Mouse (Mus musculus): Measurements from ENCODE around the gene Mtmr3. TPM values are rescaled to one million over a fixed set of nuclear protein-coding genes. Genes with fewer than 3 reads are reported as not detected.

Gene Mtmr3
- total RNA-seq, 2 experiments from 2014 or later, result 36.5 to 41.4 TPM

DNA sequence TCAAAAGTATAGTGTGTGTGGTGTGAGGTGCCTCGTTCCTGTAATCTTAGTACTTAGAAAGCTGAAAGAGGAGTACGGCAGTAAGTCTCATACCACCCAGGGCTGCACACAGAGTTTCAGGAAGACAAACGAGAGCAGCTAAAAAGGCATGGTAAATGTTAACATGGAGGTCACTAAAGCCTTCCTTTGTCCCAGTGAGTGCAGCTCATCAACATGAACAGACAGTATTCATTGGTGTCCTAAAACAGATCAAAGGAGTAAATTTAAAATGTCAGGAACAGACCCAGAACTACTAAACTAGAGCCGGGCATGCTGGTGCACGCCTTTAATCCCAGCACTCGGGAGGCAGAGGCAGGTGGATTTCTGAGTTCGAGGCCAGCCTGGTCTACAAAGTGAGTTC is 75.7 kb downstream of the Mtmr3 start:
- no peak for DNase-seq

DNA sequence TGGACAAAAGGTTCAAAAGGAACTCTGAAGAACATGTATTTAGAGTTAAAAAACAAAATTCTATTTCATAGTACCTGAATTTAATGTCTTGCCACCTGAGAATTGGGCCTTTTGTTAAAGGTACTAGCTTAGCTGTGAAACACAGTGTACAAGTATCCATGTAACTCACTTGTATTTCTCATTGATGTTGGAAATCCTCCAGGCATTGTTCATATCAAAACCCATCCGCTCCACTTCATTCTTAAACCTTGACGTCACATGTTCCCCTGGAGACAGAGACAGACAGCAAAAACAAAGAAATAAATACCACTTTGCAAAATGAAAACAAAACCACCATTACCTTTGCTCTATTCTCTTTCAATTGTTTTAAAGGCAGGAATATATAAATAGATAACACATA is 87.2 kb downstream of the Mtmr3 start:
- DNase-seq, result no peak

DNA sequence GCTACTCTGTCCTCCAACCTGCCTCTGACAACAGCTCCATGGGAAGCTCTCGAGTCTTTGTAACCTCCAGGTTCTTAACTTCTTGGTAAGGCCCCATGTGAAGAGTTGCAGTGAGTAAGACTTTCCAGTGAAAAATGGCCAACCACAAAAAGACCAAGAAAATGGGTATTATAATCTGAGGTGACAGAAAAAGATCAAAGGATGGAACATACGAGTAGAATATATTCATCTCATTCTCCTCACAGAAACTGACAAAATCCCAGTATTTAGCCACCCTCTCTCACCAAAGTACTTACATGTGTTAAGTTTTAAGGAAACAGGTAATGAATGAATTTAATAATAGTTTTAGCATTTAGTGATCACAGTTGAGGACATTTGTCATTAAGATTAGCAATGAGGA is 88.2 kb downstream of the Mtmr3 start:
- DNase-seq, result no peak

DNA sequence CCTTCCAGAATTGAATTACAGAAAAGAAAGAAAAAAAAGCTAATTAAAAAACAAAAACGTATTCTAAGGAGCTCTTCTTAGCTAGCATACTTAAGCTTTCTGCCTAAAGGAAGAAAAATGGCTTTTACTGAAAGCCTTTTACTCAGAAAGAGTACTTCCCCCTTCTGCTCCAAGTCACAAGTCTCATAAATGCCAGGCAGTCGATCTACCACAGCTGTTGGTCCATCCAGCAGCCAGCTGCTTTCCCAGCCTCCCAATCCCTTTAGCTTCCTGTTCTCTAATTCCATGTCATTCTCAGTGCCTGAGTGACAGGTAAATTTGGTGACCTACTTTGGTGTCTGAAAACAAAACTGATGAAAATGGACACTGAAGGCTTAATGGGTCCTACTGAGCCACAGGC is 92.5 kb downstream of the Mtmr3 start:
- DNase-seq, result no peak

DNA sequence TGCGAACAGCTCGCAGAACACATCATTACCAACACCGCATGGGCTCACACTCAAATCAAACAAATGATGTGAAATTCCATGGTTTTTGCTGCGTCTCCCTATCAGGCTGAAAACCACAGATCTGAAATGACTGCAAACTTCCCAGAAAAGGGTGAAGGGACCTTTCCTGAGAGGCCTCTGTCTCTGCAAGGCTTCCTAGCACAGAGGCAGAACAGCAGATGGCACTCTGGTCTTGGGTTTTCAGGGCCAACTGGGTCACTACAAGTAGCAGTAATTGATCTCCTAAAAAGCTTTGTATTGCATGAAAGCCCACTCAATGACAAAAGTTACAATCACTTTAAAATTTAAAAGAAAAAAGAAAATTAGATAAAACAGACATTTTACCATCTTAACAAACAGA is 93.8 kb downstream of the Mtmr3 start:
- DNase-seq, result no peak

DNA sequence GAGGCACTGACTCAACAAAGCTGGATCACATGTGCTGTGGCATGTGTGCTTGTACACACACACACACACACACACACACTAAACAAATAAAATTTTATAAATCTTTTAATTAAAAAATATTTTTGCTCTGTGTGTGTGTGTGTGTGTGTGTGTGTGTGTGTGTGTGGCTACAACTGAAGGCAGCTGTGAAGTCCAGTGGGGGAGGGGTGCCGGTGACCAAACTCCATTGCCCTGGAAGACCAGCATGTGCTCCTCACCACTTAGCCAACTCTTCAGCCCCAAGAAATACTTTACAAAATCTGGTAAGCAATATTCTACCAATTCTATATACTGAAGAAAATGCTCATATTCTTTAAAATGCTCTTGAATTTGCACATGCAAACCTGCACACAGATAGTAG is 94.4 kb downstream of the Mtmr3 start:
- DNase-seq, result no peak

DNA sequence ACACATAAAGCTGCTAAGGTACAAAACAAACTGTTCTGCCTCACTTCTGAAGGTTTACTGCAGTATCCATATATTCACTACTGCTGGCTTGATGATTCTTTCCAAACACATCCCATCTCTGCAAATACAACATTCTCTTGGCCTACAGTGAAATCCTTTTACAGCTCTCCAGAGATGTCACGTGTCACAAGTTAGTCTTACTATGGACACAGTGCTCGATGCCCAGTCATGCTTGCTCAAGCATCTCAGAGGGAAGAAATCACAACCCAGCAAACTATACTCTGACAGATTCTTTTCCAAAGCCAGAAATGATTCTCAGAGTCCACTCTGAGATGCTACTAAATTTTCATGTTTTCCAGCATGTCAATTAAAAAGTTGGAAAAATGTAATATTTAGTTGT is 95.2 kb downstream of the Mtmr3 start:
- DNase-seq, result no peak

DNA sequence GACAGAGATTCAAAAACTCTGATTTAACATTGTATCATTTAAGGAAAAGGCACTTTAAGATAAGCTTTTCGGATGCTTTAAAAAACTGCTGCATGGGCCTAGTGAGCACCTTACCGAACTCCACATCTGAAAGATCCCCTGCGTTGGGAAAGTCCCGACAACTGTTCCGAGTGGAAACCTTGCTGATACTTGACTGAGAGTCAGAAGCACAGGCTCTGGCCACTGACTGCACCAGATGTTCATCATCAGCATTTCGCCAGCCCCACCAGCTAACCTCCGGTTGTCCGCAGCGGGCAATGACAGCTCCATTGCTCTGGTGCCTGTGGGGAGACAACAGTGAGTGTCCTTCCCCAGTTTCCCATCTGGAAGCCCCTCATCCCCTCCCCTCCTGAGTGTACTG is 95.9 kb downstream of the Mtmr3 start:
- DNase-seq, result no peak

DNA sequence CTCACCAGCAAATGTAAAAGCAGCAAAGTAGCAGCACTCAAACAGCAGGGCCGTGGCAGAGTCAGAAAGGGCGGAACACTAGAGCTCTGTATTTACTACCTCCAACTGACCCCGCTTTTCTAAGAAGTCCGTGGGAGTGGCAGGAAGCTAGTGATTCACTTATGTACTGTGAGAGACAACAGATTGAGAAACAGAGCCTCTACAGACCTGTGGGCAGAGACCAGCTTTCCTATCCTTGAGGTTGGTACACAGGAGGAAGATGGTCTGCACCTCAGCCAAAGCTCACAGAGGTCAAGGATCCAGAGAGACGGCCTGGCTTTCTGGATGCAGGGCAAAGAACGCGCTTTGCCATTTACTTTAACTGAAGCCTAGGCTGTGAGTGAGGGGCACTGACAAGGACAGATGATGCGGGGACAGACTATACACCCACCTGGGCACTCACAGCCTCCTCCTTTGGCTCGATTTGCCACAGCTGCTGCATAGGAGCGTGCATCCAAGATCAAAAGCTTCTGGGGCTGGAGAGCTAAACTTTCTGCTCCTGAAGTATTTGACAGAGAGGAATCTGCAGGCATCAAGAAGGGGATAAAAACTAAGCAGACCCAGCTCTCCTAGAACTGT is 97.1 kb downstream of the Mtmr3 start:
- no peak for DNase-seq

DNA sequence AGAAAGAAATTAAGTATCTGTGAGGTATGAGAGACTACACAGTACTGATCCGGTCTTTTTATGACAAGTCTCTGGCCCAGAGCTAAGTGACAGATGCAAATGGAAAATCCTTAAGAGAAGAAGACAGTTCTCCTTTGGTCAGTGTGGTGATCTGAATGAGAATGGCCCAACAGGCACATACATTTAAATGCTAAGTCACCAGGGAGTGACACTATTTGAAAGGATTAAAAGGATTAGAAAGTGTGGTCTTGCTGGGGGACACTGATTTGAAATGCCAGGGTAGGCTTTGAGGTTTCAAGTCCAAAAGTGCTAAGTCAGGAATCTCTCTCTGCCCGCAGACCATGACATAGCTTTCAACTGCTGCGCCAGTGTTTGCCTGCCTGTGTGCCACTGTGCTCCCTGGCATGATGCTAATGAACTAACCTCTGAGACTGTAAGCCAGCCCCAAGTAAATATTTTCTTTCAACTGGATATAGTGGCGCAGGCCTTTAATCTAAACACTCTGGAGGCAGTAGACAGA is 99.6 kb downstream of the Mtmr3 start:
- DNase-seq, result no peak

DNA sequence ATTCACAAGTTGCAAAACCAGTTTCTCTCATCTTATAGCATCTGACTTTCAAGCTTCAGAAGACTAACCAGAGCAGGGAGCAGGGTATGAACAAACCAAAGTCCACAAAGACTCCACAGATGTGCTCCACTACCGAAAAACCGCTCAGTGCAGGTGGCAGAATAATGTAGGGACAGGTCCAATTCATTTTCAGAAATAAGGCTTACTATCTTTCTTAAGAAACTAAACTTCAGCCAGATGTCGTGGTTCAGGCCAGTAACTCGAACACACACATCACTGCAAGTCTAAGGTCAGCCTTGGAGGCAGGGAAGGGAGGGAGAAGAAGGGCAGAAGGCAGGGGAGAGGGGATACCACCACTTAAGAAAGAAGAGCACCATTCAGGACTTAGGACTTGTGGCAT is 105.5 kb downstream of the Mtmr3 start:
- no peak for DNase-seq

DNA sequence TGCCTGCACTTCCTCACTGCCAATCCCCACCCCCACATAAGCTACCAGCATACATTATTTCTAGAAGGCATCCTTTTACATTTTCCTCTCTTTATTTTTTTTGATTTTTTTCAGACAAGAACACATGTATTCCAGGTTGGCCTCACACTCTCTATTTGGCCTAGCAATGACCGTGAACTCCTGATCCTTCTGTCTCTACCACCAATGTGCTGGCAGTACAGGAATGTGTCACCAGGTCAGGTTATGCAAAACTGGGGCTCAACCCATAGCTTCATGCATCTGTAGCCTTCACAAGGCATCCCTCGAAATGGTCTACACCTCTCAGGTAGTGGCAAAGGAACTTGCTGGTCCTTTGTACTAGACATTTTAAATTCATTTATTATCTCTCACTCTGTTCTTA is 105.9 kb downstream of the Mtmr3 start:
- DNase-seq, result no peak

DNA sequence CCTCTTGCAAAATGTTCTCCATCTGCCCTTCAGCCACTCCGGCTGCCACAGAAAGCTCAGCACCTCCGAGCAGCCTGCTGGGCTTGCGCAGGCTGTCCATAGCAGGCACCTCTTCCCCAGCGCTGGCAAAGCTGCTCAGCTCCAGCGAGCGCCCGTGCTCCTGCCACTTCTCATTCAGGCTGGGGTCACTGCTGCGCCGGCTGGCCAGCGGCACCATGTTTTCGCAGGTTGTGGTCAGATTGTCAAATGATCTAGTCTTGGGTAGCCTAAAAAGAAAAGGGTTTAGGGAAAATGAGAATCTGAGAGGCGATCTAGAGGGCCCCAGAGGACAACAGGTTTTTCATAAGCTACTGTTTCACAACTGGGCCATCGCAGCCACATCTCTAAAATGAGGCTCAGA is 106.3 kb downstream of the Mtmr3 start:
- DNase-seq, result no peak

DNA sequence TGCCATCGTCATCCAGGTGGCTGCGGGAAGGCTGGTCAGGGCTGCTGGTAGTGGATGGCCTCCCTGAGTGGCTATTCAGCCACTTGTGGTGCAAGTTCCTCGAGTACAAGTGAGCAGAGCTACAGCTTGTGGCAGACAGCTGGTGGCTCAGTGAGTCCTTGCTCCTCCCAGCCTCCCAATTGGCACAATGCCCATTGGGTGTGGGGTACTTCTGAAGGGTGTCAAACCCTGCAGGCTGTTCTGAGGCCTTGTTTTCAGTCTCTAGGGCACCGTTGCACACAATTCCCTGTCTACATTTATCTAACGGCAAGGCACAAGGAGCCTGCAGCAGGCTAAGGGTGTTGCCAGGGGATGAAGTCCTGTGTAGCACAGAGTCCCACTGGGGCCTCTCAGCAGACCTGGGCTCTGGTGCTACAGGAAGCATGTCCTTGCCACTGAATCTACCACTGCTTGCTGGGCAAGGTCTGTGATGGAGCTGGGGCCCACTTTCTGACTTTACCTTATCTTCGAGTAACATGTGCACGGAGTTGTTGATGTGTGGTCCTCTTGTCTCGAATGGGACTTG is 107.2 kb downstream of the Mtmr3 start:
- DNase-seq, result no peak

DNA sequence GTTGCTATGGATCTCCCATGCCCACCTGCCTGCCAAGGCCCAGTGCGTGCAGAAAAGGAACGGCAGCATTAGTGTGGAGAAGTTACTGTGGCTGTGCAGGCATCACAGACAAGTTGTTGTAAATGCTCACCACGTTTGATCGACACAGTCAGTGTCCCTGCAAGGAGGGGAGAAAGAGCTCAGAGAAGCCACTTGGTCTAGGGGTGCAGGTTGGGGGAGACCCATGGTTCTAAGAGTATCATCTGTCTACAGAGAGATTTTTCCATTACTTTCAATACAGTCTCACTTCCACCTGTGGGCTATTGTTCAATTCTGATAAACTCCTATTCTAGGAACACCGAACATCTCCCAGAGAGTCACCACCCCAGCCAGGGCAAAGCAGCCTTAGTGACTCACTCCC is 110.1 kb downstream of the Mtmr3 start:
- no peak for DNase-seq

DNA sequence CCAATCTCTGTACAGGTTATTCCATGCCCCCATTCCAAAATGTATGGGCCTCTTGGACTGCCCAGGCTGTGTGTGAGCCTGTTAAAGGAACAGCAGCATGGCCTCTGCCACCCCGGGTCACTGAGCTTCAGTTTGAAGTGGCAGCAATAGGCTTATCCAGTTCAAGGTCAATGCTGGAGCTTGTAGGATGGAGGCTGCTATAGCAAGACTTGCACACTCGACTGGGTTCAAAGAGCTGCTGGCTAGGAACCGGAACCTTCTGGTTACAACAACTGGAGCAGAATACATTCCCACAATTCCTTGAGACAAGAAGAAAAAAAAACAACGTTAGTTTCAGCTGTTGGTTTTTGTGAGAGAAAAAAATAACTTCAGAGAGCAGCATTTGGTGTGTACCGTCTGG is 112.0 kb downstream of the Mtmr3 start:
- DNase-seq, result no peak

DNA sequence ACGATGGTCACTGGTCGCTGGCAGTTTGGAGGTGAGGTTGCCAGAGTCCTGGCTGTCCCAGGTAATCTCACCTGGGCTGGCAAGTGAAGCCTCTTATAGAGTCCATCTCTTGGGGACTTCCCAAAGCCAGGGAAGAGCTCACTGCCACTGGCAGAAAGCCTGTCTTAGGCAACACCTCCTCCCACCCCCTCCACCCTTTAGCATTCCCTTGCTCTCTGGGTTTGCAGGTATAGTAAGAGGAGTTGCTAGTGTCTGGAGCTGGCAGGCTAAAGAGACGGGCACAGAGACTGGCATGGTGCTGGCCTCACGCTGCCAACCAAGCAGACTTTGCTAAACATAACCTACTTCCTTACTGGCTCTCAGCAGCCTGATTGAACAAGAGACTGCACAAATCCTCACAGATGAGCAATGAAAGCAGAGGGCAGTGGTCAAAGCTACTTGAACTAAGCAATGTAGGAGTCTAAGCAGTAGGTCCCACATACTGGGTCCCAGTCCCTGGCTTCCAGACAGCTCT is 118.4 kb downstream of the Mtmr3 start:
- no peak for DNase-seq

DNA sequence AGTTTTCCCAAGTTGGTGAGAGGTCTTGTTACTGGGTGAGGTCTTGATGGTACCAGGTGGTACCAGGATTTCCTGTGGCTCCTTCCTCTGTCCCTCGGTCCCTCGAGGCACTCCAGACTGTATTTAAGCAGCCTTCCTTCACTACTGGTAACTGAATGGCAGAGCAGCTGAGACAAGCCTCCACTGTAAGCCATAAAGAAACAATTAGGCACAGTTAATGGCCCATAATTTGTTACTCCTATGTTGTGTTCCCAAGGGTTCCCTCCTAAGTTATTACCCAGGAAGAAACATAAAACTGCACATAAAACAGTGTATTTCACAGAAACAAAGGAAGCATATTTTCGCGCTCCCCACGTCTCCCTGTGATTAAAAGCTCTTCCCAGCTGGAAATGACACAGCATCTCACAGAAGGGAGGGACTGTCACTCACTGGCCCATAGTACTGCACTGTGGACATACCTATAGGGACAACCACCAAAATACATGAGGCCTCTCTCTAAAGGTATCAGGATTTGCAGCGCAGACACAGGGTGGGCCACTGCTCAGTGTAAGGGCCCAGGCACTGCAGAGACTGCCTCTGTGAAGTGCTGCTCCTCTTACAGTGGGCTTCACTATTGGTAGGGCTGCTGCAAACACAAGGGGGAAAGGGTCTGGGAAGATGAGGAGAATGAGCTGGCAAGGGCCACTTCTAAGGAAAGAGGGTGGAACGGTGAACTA is 122.0 kb downstream of the Mtmr3 start:
- no peak for DNase-seq

DNA sequence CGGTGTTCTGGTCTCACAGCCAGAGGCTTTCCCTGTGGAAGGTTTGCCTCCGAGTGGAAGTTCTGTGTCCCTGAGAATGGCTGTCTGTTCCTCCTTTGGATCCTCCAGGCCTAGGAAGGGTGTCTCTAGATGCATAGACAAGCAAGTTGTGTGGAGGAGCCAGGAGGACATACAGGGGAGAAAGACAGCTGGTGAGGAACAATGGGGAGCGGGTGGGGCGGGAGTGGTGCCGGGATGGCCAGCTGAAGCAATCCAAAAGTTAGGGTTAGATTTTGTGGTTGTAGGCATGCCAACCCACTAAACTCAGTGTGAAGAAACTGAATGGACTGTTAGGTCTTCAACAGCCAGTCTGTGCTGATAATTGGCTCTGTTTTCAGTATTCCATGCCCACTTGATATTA is 122.9 kb downstream of the Mtmr3 start:
- DNase-seq, result no peak

DNA sequence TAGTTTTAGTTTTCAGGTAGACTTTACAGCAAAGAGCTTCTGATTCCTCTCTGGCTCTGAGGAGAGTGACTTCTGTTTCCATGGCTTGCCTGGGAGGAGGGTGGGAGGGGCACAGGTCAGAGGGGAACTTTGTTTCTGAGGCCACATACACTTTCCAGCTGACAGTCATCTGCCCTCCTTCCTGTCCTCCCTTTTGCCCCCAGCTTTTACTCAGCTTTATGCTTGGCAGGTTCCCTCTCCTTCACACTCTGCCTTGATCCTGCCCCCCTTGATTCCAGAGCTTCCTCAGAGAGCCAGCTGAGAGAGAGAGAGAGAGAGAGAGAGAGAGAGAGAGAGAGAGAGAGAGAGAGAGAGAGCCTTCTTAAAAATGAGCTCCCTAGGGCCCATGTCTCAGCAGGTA is 123.4 kb downstream of the Mtmr3 start:
- DNase-seq, result no peak

DNA sequence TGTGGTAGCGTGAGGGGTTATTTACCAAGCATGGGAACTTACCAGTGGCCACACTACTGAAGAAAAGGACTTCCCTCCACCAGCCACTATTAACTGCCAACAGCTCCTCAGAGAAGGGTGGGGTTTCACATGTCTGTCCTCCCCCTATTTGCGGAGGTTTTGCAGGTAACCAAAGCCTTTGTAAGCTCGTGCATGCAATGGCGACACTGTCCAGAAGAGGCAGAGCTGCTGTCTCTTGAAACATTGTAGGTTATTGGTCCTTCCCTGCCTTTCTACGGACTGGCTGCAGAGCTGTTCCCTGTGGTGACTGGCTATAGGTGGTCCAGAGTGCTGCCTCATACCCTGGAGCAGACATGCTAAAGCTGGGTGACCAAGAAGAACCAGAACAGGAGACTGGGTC is 125.6 kb downstream of the Mtmr3 start:
- no peak for DNase-seq

DNA sequence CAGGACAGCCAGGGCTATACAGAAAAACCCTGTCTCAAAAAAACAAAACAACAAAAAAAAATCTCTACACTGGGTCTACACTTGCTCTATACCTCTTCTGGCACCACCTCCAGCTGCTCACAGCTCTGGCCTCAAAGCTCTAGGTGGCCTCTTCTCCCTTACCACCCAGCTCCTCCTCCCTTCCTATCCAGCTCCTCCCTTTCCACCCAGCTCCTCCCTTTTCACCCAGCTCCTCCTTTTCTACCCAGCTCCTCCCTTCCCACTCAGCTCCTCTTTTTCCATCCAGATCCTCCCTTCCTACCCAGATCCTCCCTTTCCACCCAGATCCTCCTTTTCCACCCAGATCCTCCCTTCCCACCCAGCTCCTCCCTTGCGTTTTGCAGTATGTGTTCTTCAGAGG is 127.2 kb downstream of the Mtmr3 start:
- no peak for DNase-seq

DNA sequence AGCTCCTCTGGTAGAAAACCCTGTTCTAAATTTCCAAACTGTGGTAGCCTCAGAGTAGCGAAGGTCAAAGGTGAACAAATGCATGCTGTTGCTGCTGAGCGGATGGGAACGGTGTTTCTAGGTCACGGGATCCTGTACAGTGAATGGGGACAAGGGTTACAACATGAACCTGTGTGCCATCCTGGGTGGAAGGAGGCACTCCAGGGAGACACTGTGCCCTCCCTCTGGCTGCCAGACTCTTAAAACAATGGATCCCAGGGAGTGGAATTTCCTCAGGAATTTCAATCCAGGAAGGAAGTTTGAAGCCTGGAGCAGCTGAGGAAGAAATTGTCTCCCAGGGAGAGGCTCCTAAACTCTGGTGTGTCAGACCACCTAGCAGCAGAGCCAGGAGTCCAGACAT is 128.5 kb downstream of the Mtmr3 start:
- no peak for DNase-seq

DNA sequence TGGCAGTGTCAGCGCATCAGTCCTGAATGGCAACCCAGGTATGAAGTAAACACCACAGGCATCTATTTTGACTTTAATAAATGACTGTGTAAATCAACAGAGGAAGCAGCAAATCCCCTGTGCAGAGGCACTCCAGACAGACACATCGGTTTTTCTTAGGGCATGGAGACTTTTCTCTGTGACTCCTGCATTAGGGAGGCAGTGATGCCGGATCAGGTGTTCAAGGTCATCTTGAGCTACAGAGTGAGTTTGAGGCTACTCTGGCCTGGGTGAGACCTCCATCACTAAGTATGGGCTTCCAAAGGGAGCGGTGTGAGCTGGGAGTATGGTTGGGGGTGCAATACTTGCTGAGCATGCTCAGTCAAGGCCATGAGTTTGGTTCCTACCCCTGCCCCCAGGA is 130.0 kb downstream of the Mtmr3 start:
- no peak for DNase-seq
